Mouse (Mus musculus): Measurements from ENCODE around the gene Adipor1.
"Not testable (repeated sequence)": the region's sequence is repeated elsewhere in the genome, so short reads cannot be mapped to it uniquely, and the experiment has no call there.

DNA sequence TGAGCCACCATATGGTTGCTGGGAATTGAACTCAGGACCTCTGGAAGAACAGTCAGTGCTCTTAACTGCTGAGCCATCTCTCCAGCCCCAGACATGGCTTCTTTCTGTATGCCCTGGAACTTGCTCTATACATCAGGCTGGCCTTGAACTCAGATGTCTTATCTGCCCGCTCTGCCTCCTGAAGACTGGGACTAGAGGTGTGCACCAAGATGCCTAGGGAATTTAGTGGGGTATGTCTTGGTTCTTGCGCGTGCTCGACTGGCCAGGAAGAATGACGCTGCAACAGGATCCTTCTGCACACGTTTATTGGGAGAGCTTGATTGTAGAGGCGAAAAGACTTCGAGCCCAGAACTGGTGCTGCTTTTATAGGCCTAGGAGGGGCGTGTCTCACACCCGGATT lies 26.6 kb downstream of the Adipor1 start:
- TF ChIP-seq POLR2A (IDR thresholded peaks at IDR 0.05; ENCODE audit: extremely low read depth, insufficient read depth, low read length); CTCF (IDR thresholded peaks at IDR 0.05; ENCODE audit: low read depth, low read length): not testable (repeated sequence)

Measured in liver, adult 2 months (tissue).